Mouse (Mus musculus) lung, postnatal 0 days (tissue): ENCODE measurements at regions not wholly inside any gene's neighbourhood (a gene's known extent, or its start where the extent isn't known, plus 50 kb on each side); places are given as distances from the start of the nearest gene placed in this dataset.

ENCODE experiments used
- ATAC-seq: fragments of 200-750 bp; cut with Nextera tagmentation; 2 replicates; pipeline ENCODE4 v1.8.0; 2017; ENCODE audit warnings: moderate library complexity
- DNase-seq: peaks from one replicate; pipeline ENCODE4 v3.0.0-alpha.2; 2016; ENCODE audit warnings: low spot score
- H3K27ac ChIP-seq: fragments of 300-500 bp; sonication (generic); 2 replicates; pipeline ENCODE4 v1.5.1; 2014; ENCODE audit warnings: antibody characterized with exemption, mild to moderate bottlenecking, low read length, mixed read lengths
- H3K27me3 ChIP-seq: fragments of 300-500 bp; sonication (generic); replicated peaks from 2 replicates; pipeline ENCODE4 v1.6.1; 2014; ENCODE audit warnings: low read length, mixed read lengths; ENCODE audit not compliant: insufficient read depth
- H3K36me3 ChIP-seq: fragments of 300-500 bp; sonication (generic); 2 replicates; pipeline ENCODE4 v1.6.1; 2014; ENCODE audit warnings: low read length, mixed read lengths; ENCODE audit not compliant: insufficient read depth
- H3K4me1 ChIP-seq: fragments of 300-500 bp; sonication (generic); 2 replicates; pipeline ENCODE4 v1.6.1; 2014; ENCODE audit warnings: antibody characterized with exemption, low read depth, low read length, mixed read lengths; ENCODE audit not compliant: insufficient read depth
- H3K4me2 ChIP-seq: fragments of 300-500 bp; sonication (generic); replicated peaks from 2 replicates; pipeline ENCODE4 v1.6.1; 2014; ENCODE audit warnings: low read depth, mild to moderate bottlenecking, low read length, moderate library complexity, mixed read lengths
- H3K4me3 ChIP-seq: fragments of 300-500 bp; sonication (generic); 2 replicates; pipeline ENCODE4 v1.5.1; 2014; ENCODE audit warnings: low read depth, low read length
- H3K9ac ChIP-seq: fragments of 300-500 bp; sonication (generic); replicated peaks from 2 replicates; pipeline ENCODE4 v1.6.1; 2014; ENCODE audit warnings: low read depth, mild to moderate bottlenecking
- H3K9me3 ChIP-seq: fragments of 300-500 bp; sonication (generic); 2 replicates; pipeline ENCODE4 v1.6.1; 2016; ENCODE audit warnings: low read length, mixed read lengths
- CTCF ChIP-seq: IDR thresholded peaks from 2 replicates; pipeline ENCODE4 v1.5.1; 2016; ENCODE audit warnings: antibody characterized with exemption, mild to moderate bottlenecking
- EP300 ChIP-seq: IDR thresholded peaks from 2 replicates; pipeline ENCODE4 v1.6.1; 2016; ENCODE audit warnings: antibody characterized with exemption, mild to moderate bottlenecking, control low read depth
- WGBS: fragments of 180-500 bp; shearing (Covaris S2); extraction: QIAGEN DNeasy Blood & Tissue Kit; methylation state at CpG from one replicate; pipeline ENCODE4 v1.1.7; 2014; 5-methylcytosine and 5-hydroxymethylcytosine counted together

DNA sequence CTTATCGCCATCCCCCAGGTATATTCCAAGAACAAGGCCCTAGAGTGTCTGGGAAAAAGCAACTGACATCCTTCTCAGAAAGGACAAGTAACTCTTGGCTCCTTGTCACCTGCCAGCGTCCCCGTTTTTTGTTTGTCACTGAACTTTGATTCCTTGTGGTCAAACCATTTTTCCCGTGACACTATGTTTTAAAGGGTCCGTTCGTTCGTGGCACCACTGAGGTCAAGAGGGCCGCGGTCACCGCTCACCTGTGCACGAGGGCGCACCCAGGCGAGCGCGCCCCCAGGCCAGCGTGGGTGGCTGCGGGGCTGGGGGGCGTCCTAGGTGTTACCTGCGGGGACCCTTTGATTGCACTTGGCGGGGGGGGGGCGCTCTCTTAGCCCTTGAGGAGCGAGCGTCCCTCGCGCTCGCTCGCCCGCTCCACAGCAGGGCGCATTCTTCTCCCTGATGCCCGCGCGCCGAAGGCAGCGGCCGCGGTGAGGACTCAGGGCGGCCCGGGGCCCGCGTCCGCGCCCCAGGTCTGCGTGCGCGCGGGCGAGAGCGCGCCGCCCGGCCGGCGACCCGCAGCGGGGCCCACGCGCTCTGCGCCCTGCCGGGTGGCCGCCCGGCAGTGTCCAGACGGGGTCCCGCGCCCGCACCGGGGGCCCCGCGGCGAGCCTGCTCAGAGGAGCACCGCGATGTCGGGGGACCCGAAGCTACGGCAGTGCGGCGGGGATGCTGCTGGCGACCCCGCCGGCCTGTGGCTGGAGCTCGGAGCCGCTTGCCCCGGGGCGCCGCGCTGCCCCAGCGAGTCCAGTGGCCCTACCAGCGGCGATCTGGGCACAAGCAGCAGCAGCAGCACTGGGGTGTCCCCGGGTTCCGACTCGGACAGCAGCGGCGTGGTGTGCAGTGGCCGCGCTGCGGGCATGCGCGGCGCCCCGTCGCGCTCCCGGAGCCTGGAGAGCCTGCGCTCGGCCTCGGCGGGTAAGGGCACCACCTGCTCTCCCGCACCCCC is 92.5 kb downstream of the Fam168b start:
- DNase-seq (peak; percentile 4), ATAC-seq (peak; percentile 46)
- no peak overlapping the region for H3K9ac ChIP-seq
- H3K36me3 ChIP-seq: no peaks in the 10 kb centered on the region
- 1% methylated on average over 72 of the region's 108 CpGs for WGBS
- peak overlapping the region; percentile 85 for H3K4me2 ChIP-seq
- TF ChIP-seq CTCF (no peak), EP300 (no peak)
- H3K27me3 ChIP-seq: peaks cover 25% of the 10 kb centered on the region
- no peaks in the 10 kb centered on the region for H3K4me1 ChIP-seq
- no peak overlapping the region for H3K27ac ChIP-seq
- no peaks in the 10 kb centered on the region for H3K9me3 ChIP-seq
- peak overlapping the region; percentile 45 for H3K4me3 ChIP-seq

DNA sequence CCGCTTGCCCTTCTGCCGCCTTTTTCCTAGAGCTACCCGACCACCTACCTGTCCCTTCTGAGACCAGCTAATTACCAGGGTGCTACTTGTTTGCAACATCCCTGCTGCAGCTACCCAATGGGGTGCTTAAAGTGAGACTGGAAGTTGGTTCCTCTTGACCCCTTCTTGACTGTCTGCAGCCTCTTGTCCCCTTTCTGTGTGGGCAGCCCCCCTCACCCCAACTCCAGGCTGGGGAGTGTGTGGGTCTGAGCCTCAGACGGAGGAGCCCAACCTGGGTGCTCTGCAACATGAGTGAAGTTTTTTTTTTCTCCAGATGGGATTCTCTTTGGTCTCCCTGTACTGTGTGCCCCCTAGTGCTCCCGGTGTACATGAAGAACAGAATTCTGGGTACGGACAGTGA is 91.7 kb downstream of the Fam168b start:
- H3K27me3 ChIP-seq: peaks cover 25% of the 10 kb centered on the region
- WGBS: 1% methylated on average over 6 of the region's 6 CpGs
- ATAC-seq: no peak

GRCm38 (mm10) chr1:34753581-34753980 is 89.3 kb downstream of the Fam168b start:
- no peak for TF ChIP-seq CTCF
- TF ChIP-seq EP300: no peak
- H3K4me1 ChIP-seq: no peaks in the 10 kb centered on the region
- no peak overlapping the region for H3K9ac ChIP-seq
- peaks cover 25% of the 10 kb centered on the region for H3K27me3 ChIP-seq
- H3K9me3 ChIP-seq: no peaks in the 10 kb centered on the region
- no peak overlapping the region for H3K4me2 ChIP-seq
- no peak overlapping the region for H3K4me3 ChIP-seq
- no peak for DNase-seq
- H3K27ac ChIP-seq: no peak overlapping the region
- WGBS: 52% methylated on average over 5 of the region's 5 CpGs
- ATAC-seq: no peak
- no peaks in the 10 kb centered on the region for H3K36me3 ChIP-seq

More for the DNA sequence above, 91.7 kb downstream of the Fam168b start:
- H3K4me1 ChIP-seq: no peaks in the 10 kb centered on the region
- peak overlapping the region; percentile 85 for H3K4me2 ChIP-seq
- no peak for DNase-seq
- no peak for TF ChIP-seq CTCF
- TF ChIP-seq EP300: no peak
- peak overlapping the region; percentile 45; the same call in 1 of the 2 replicates for H3K4me3 ChIP-seq
- no peak overlapping the region for H3K27ac ChIP-seq
- no peaks in the 10 kb centered on the region for H3K9me3 ChIP-seq
- H3K36me3 ChIP-seq: no peaks in the 10 kb centered on the region
- H3K9ac ChIP-seq: no peak overlapping the region

DNA sequence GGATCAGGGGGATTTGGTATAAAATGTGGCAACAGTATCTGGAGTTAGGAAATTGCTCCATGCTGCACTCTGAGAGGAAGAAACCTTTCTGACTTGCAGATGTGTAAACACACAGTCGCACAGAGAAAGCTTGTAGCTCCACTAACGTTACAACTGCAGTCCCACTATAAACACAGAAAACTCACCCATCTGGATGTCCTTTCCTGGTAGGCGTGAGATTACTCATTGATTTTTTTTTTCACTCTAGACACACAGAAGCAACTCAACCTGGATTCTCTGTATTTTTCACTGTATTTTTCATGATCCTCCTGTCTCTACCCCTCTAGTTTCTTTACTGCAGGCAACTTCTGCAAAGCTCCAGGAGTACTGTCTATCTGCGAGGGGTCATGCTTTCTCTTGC is 82.3 kb downstream of the Fam168b start:
- H3K27me3 ChIP-seq: no peaks in the 10 kb centered on the region
- DNase-seq (no peak), ATAC-seq (no peak)
- no peaks in the 10 kb centered on the region for H3K4me1 ChIP-seq
- H3K9me3 ChIP-seq: no peaks in the 10 kb centered on the region
- no peak for TF ChIP-seq CTCF
- TF ChIP-seq EP300: no peak
- no peak overlapping the region for H3K4me2 ChIP-seq
- 35% methylated on average over 4 of the region's 4 CpGs for WGBS
- H3K4me3 ChIP-seq: no peak overlapping the region
- no peak overlapping the region for H3K9ac ChIP-seq
- no peak overlapping the region for H3K27ac ChIP-seq
- no peaks in the 10 kb centered on the region for H3K36me3 ChIP-seq

DNA sequence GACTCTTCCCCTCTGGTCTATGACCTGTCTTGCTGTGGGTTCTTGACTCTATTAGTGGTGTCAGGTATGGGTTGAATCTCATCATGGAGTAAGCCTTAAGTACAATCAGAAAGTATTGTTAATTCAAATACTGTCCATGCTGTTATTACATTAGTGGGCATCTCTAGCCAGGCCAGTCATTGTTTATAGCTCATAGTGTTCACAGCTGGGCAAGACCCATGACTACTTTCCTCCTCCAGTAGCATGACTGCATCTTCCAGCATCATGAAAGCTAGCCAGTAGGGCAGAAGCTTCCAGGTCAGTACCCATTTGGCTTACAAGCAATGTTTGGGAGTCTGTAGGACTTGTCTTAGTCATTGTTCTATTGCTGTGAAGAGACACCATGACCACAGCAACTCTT is 81.4 kb downstream of the Fam168b start:
- no peaks in the 10 kb centered on the region for H3K9me3 ChIP-seq
- DNase-seq (no peak), ATAC-seq (no peak)
- no peak overlapping the region for H3K4me2 ChIP-seq
- no peak overlapping the region for H3K4me3 ChIP-seq
- H3K27me3 ChIP-seq: no peaks in the 10 kb centered on the region
- no peak overlapping the region for H3K27ac ChIP-seq
- no peak for TF ChIP-seq CTCF
- H3K9ac ChIP-seq: no peak overlapping the region
- H3K36me3 ChIP-seq: no peaks in the 10 kb centered on the region
- H3K4me1 ChIP-seq: no peaks in the 10 kb centered on the region

DNA sequence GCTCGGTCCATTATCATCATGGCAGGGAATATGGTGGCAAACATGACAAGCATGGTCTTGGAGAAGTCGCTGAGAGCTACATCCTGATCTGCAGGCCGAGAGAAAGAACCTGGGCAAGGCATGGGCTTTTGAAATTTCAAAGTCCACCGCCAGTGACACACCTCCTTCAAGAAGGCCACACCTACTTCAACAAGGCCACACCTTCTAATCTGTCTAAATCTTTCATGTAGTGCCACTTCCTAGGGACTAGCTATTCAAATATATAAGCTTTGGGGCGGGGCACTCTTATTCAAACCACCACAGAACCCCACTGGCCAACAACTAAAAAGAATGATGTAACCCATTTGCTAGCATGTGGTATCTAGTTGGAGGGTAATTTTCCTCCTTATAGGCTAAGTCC is 81.0 kb downstream of the Fam168b start:
- H3K36me3 ChIP-seq: no peaks in the 10 kb centered on the region
- no peak overlapping the region for H3K9ac ChIP-seq
- no peak overlapping the region for H3K27ac ChIP-seq
- H3K4me1 ChIP-seq: no peaks in the 10 kb centered on the region
- H3K4me2 ChIP-seq: no peak overlapping the region
- WGBS: 85% methylated on average over 5 of the region's 5 CpGs
- no peak for TF ChIP-seq CTCF
- no peak for TF ChIP-seq EP300
- no peaks in the 10 kb centered on the region for H3K9me3 ChIP-seq
- no peak for DNase-seq
- no peak overlapping the region for H3K4me3 ChIP-seq
- H3K27me3 ChIP-seq: no peaks in the 10 kb centered on the region
- no peak for ATAC-seq
